Mouse (Mus musculus) embryonic facial prominence, embryonic 15.5 days (tissue): ENCODE measurements around the gene Rpl7a. TPM values are rescaled to one million over a fixed set of nuclear protein-coding genes. Genes with fewer than 3 reads are reported as not detected.

ENCODE experiments used
- ATAC-seq: fragments of 200-750 bp; cut with Nextera tagmentation; 2 replicates; pipeline ENCODE4 v1.8.0; 2017; ENCODE audit warnings: low read depth, moderate TSS enrichment; ENCODE audit not compliant: insufficient number of reproducible peaks, low FRiP score, low TSS enrichment
- H3K27ac ChIP-seq: fragments of 300-500 bp; sonication (generic); replicated peaks from 2 replicates; pipeline ENCODE4 v1.5.1; 2015; ENCODE audit warnings: mild to moderate bottlenecking, inconsistent platforms
- H3K27me3 ChIP-seq: fragments of 300-500 bp; sonication (generic); 2 replicates; pipeline ENCODE4 v1.6.1; 2015; ENCODE audit warnings: inconsistent platforms
- H3K36me3 ChIP-seq: fragments of 300-500 bp; sonication (generic); 2 replicates; pipeline ENCODE4 v1.6.1; 2015; ENCODE audit warnings: mild to moderate bottlenecking, inconsistent platforms
- H3K4me1 ChIP-seq: fragments of 300-500 bp; sonication (generic); 2 replicates; pipeline ENCODE4 v1.6.1; 2015; ENCODE audit warnings: inconsistent platforms
- H3K4me2 ChIP-seq: fragments of 300-500 bp; sonication (generic); replicated peaks from 2 replicates; pipeline ENCODE4 v1.6.1; 2015; ENCODE audit warnings: mild to moderate bottlenecking, inconsistent platforms
- H3K4me3 ChIP-seq: fragments of 300-500 bp; sonication (generic); replicated peaks from 2 replicates; pipeline ENCODE4 v1.5.1; 2015; ENCODE audit warnings: mild to moderate bottlenecking, inconsistent platforms
- H3K9ac ChIP-seq: fragments of 300-500 bp; sonication (generic); 2 replicates; pipeline ENCODE4 v1.6.1; 2015; ENCODE audit warnings: inconsistent platforms
- H3K9me3 ChIP-seq: fragments of 300-500 bp; sonication (generic); replicated peaks from 2 replicates; pipeline ENCODE4 v1.6.1; 2016; ENCODE audit warnings: inconsistent platforms
- WGBS: fragments of 180-500 bp; shearing (Covaris S2); methylation state at CpG from one replicate; pipeline ENCODE4 v1.1.7; 2015; 5-methylcytosine and 5-hydroxymethylcytosine counted together
- polyA plus RNA-seq: library from polyadenylated mRNA; unstranded; fragments of >200 nt; fragmentation: Nextera tagmentation; extraction: Ambion mirVana; gene quantifications from 2 replicates; pipeline ENCODE4 v1.2.1, GENCODE M21; 2015

The Rpl7a gene
- polyA plus RNA-seq, 1 experiment from 2014 or later = 584 TPM

DNA sequence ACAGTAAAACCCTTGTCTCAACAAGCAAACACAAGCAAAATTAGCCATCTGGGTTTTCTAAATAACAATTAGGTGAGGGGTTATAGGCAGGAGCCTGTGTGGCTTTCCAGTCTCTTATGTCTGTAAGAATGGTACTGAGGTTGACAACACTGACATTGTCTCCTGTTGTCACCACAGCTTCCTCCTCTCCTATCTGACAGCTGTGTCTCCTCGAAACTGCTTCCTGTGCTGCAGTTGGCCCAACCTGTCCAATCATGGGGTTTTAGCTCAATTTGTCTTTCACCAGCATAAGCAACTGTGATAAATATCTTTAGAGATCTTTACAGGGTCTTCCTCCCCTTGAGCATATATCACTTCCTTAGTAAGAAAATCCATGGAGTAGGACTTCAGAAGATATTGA lies 25.9 kb downstream of the Rpl7a start:
- Histone ChIP-seq H3K9me3 (no peaks in the 10 kb centered on the region), H3K36me3 (no peaks in the 10 kb centered on the region), H3K27ac (no peak overlapping the region), H3K9ac (no peak overlapping the region), H3K4me3 (no peak overlapping the region), H3K27me3 (no peaks in the 10 kb centered on the region), H3K4me1 (peaks cover 11% of the 10 kb centered on the region), H3K4me2 (no peak overlapping the region)
- WGBS = 56% methylated on average over 1 of the region's 1 CpGs
- no peak for ATAC-seq

DNA sequence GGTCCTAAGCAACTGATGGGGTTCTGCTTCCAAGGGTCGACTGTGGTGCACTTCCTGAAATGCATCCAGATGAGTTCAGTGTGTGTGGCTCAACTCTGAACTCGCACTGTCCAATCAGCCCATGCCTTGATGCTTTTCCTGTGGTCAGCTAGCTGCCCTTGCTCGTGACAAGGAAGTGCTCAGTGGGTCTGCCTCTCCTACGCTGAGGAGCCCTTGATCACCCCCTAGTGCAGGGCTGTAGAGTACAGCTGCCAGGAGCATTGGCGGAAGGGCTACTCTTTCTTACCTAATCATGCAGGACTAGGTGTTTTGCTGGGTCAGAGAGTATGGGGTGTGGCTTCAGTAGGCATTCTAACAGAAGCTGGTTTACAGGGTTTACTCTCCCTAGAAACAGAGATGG lies 31.0 kb downstream of the Rpl7a start:
- no peak for ATAC-seq
- no peaks in the 10 kb centered on the region; the same call in 1 of the 2 replicates for H3K36me3 ChIP-seq
- WGBS = 30% methylated on average over 5 of the region's 5 CpGs

DNA sequence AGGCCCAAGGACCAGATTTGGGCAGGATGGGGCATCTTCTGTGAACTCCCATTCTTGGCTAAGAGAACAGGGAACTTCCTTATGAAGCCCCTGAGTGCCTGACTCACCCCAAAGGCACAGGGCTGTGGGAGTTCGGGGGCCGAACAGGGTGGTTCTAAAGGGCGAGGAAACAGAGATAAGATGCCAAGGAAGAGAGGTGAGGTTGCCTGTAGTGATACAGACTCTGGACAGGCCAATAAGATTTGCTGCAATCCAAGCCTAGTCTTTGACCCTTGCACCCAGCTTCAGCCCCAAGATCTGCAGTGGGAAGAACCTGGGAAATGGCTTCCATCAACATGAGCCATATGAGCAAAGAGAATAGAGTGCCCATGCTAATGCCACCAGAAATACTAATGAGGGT lies 32.7 kb downstream of the Rpl7a start:
- ATAC-seq = no peak
- no peaks in the 10 kb centered on the region for H3K9me3 ChIP-seq
- H3K4me3 ChIP-seq = no peak overlapping the region
- peaks cover 9% of the 10 kb centered on the region for H3K36me3 ChIP-seq
- no peak overlapping the region for H3K9ac ChIP-seq
- no peaks in the 10 kb centered on the region for H3K4me1 ChIP-seq
- 76% methylated on average over 3 of the region's 3 CpGs for WGBS
- no peak overlapping the region for H3K27ac ChIP-seq
- no peaks in the 10 kb centered on the region for H3K27me3 ChIP-seq
- no peak overlapping the region for H3K4me2 ChIP-seq

More for the DNA sequence above, 31.0 kb downstream of the Rpl7a start:
- Histone ChIP-seq H3K4me2 (no peak overlapping the region), H3K27ac (no peak overlapping the region), H3K9ac (no peak overlapping the region), H3K4me1 (no peaks in the 10 kb centered on the region), H3K27me3 (no peaks in the 10 kb centered on the region), H3K9me3 (no peaks in the 10 kb centered on the region), H3K4me3 (no peak overlapping the region)

DNA sequence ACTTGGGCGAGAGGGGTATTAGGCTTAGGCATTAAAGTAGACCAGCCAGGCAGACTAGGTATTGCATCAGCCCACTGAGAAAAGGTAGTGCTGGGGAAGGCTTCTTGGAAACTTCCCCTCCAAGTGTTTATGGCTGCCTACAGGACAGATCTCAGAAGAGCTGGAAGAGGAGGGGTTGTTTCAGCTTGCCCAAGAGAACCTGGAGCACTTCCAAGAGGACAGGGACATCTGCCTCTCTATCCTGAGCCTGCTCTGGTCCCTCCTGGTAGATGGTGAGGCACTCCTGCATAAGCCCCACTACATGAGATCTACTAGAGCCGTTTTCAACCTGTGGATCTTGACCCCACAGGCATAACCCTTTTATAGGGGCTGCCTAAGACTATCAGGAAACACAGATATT lies 39.8 kb downstream of the Rpl7a start:
- 89% methylated on average over 2 of the region's 2 CpGs for WGBS
- Histone ChIP-seq H3K4me2 (no peak overlapping the region), H3K9ac (no peak overlapping the region), H3K9me3 (no peaks in the 10 kb centered on the region), H3K36me3 (peaks cover 61% of the 10 kb centered on the region), H3K27me3 (no peaks in the 10 kb centered on the region), H3K4me1 (no peaks in the 10 kb centered on the region), H3K4me3 (no peak overlapping the region), H3K27ac (no peak overlapping the region)
- ATAC-seq = no peak

DNA sequence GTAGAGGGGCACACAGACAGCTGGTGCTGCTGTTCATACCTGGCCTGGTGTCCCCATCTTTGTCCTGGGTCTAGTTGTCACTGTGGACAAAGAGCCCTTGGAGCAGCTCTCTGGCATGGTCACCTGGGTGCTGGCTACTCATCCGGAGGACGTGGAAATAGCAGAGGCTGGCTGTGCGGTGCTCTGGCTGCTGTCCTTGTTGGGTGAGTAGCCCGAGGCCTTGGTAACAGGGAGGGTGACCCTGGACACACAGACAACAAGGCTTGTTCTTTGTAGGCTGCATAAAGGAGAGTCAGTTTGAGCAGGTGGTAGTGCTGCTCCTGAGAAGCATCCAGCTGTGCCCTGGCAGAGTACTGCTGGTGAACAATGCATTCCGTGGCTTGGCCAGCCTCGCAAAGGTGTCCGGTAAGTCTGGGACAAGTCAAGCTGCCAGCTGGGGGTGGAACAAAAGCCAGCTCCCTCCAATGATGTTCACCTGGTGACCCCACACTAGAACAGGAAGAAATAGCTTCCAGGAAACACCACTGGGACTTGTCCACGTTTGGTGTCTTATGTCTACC lies 40.9 kb downstream of the Rpl7a start:
- H3K4me2 ChIP-seq = no peak overlapping the region
- H3K9me3 ChIP-seq = no peaks in the 10 kb centered on the region
- WGBS = 86% methylated on average over 8 of the region's 8 CpGs
- H3K4me1 ChIP-seq = no peaks in the 10 kb centered on the region
- no peak for ATAC-seq
- no peaks in the 10 kb centered on the region for H3K27me3 ChIP-seq
- no peak overlapping the region for H3K27ac ChIP-seq
- peaks cover 71% of the 10 kb centered on the region for H3K36me3 ChIP-seq
- H3K9ac ChIP-seq = no peak overlapping the region
- no peak overlapping the region for H3K4me3 ChIP-seq

DNA sequence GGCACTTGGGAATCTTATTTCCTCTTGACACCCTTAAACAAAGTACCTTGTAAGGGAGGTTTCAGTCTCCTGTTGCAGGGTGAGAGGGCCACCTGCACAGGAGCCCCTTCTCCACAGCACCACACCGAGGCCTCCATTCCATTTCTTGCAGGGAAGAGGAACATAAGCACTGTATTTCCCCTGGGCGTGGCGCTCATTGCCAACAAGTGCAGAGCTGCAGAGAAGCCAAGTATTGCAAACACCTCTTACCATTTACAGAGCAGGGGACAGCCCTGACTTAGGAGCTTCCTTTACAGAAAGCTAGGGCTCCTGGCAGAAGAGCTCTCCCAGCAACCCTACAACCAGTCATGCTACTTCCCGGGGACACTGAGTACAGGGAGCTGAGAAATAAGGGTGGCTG lies 41.6 kb downstream of the Rpl7a start:
- H3K4me3 ChIP-seq = no peak overlapping the region
- no peak overlapping the region for H3K4me2 ChIP-seq
- peaks cover 74% of the 10 kb centered on the region for H3K36me3 ChIP-seq
- 92% methylated on average over 4 of the region's 4 CpGs for WGBS
- H3K27me3 ChIP-seq = no peaks in the 10 kb centered on the region
- H3K9ac ChIP-seq = no peak overlapping the region
- no peak overlapping the region for H3K27ac ChIP-seq
- no peaks in the 10 kb centered on the region for H3K4me1 ChIP-seq
- no peaks in the 10 kb centered on the region for H3K9me3 ChIP-seq
- ATAC-seq = no peak

DNA sequence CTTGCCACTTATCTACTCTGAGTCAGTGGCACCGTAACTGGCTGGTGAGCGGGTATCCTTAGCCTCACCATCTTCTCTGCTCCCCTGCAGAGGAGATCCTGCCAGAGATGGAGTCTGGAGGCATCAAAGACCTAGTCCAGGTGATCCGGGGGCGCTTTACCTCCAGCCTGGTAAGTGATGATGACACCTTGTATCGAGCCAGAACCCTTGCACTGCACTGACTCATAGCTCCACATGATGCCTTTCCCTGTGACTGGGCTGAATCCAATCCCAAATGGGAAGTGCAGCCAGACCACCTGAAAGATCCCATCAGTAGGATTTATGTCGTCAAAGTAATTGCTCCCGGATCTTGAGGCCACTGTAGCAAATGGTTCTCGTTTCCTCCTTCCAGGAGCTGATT lies 42.3 kb downstream of the Rpl7a start:
- H3K36me3 ChIP-seq = peaks cover 78% of the 10 kb centered on the region
- ATAC-seq = no peak
- WGBS = 79% methylated on average over 8 of the region's 8 CpGs
- H3K9me3 ChIP-seq = no peaks in the 10 kb centered on the region
- no peaks in the 10 kb centered on the region for H3K27me3 ChIP-seq
- no peak overlapping the region for H3K4me3 ChIP-seq
- no peaks in the 10 kb centered on the region for H3K4me1 ChIP-seq
- H3K4me2 ChIP-seq = no peak overlapping the region
- no peak overlapping the region for H3K27ac ChIP-seq
- no peak overlapping the region for H3K9ac ChIP-seq

DNA sequence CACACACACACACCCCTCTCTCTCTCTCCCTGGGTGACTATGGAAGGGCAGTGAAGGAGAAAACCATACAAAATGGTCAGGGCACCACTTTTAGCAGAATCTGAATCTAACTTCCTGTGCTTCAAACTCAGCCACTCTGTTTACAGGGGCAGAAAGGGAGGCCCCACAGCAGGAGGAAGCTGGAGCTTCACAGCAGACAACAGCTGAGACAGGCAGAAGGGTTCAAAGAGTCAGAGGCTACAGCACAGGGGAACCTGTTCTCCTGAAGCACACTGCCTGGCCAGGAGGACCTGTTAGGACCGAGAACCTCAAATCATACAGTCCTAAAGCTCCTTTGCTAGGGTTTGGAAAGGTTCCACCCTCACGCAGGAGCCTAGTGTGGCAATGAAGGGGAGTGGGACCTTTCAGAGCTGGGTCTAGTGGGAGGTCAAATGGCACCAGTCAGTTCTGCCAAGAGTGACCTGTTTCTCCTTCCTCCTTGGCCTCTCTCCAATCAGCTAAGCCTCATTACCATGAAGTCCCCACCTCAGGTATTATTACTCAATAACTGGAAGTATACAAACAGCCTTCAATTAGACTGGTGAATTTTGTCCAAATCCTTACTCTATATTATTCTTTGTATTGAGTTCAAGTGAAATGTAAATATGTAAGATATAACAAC lies 44.3 kb downstream of the Rpl7a start:
- Histone ChIP-seq H3K4me1 (no peaks in the 10 kb centered on the region), H3K27me3 (no peaks in the 10 kb centered on the region), H3K4me2 (no peak overlapping the region), H3K9ac (no peak overlapping the region), H3K4me3 (no peak overlapping the region), H3K36me3 (peaks cover 82% of the 10 kb centered on the region), H3K9me3 (no peaks in the 10 kb centered on the region), H3K27ac (no peak overlapping the region)
- ATAC-seq = no peak
- 93% methylated on average over 2 of the region's 2 CpGs for whole genome bisulfite sequencing

DNA sequence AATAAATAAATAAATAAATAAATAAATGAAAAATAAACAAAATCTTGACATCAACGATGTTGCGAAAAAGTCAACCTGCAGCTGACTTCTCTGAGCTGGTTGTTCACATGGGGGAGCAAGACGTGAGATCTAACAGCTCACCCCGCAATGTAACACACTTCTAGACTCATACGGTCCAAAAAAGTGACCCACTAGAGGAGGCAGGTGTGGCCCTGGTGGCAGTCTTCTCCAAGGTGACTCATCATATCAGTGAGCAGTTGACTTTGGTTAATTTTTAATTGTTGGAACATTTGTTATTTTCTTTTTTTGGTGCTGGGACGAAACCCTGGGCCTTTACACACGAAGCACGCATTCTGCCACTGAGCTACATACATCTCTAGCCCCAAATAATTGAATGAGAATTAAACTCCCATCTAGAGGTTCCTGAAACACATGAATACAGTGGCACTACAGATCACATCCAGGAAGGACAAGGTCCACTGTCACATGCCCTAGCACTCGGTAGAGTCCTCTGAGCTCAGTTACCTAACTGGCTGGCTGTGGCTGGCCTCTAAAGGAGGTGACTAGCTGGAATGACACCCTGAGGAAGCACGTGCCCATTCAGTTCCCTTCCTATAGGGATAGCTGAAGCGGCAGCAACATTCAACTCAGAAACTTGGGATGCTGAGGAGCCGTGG lies 46.4 kb downstream of the Rpl7a start:
- 93% methylated on average over 12 of the region's 12 CpGs for WGBS
- H3K27ac ChIP-seq = no peak overlapping the region
- no peaks in the 10 kb centered on the region for H3K9me3 ChIP-seq
- no peaks in the 10 kb centered on the region for H3K27me3 ChIP-seq
- H3K36me3 ChIP-seq = peaks cover 91% of the 10 kb centered on the region
- H3K4me3 ChIP-seq = no peak overlapping the region
- H3K9ac ChIP-seq = no peak overlapping the region
- H3K4me1 ChIP-seq = peaks cover 8% of the 10 kb centered on the region; the same call in 1 of the 2 replicates
- no peak for ATAC-seq
- no peak overlapping the region for H3K4me2 ChIP-seq

DNA sequence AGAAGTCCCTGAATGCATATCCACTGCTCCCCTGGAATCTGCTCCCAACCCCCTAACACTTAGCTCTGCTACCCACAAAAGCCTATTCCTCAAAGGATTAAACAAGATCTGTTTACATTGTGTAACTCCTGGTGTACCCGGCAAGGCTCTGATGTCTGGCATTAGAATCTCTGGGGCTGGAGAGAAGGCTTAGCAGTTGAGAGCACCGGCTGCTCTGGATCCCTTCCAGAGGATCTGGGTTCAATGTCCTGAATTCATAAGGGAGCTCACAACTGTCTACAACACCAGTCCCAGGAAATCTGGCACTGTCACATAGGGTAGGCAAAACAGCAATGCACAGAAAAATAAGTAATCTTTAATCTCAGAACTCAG lies 46.9 kb downstream of the Rpl7a start:
- Histone ChIP-seq H3K4me1 (peaks cover 13% of the 10 kb centered on the region; the same call in 1 of the 2 replicates), H3K4me3 (no peak overlapping the region), H3K27me3 (no peaks in the 10 kb centered on the region), H3K9ac (no peak overlapping the region), H3K9me3 (no peaks in the 10 kb centered on the region), H3K4me2 (no peak overlapping the region), H3K36me3 (peaks cover 90% of the 10 kb centered on the region), H3K27ac (no peak overlapping the region)
- 76% methylated on average over 2 of the region's 2 CpGs for WGBS
- no peak for ATAC-seq

DNA sequence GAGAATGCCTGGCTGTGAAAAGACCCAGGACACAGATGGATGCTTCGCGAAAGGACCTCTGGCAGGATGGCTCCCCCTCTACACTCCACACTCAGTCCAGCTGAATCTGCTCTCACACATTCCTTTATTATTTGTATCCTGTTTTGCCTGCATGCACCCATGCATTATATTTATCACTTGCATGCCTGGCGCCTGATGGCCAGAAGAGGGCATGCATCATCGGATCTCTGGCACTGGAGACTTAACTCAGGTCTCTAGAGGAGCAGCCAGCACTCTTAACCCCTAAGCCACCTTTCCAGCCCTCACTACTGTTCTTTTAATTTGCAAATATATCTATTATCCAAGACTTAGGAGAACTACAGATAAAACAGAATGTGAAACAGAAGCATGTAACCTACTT lies 50.2 kb downstream of the Rpl7a start:
- H3K4me1 ChIP-seq = peaks cover 27% of the 10 kb centered on the region
- H3K9ac ChIP-seq = no peak overlapping the region
- WGBS = 76% methylated on average over 4 of the region's 4 CpGs
- H3K27ac ChIP-seq = no peak overlapping the region
- no peak overlapping the region for H3K4me2 ChIP-seq
- peaks cover 58% of the 10 kb centered on the region for H3K36me3 ChIP-seq
- ATAC-seq = no peak
- H3K27me3 ChIP-seq = no peaks in the 10 kb centered on the region
- H3K9me3 ChIP-seq = no peaks in the 10 kb centered on the region
- H3K4me3 ChIP-seq = no peak overlapping the region
